Mouse (Mus musculus): ENCODE results near the gene Zfp768. TPM values are rescaled to one million over a fixed set of nuclear protein-coding genes. Genes with fewer than 3 reads are reported as not detected.

Gene Zfp768
- polyA plus RNA-seq, 1 experiment, result 17.3 TPM

DNA sequence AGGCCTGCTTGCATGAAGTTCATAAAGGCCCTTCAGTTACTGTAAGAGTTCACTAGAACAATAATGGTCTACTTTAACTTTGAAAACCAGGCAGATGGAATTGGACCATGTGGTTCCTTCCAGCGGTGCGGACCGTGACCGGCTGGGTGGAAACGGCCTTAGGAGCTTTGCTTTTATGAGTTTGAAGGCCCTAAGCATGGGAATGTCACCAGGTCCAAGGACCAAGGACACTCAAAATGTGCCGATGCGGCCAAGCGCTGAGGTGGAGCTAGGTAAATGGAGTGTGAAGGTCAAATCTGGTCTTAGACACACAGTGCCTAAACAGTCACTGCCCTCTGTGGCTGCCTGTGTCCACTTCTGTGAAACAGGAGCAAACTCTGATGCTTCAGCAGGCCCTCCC is 4.0 kb downstream of the Zfp768 start:
- TF ChIP-seq POLR2AphosphoS2 (IDR thresholded peaks at IDR 0.05; ENCODE audit: insufficient read length, low read depth) (peak; percentile 51), E2F4 (IDR thresholded peaks at IDR 0.05; ENCODE audit: insufficient read depth) (no peak), TCF3 (IDR thresholded peaks at IDR 0.05; ENCODE audit: insufficient read length, low read depth) (no peak), TCF12 (IDR thresholded peaks at IDR 0.05; ENCODE audit: insufficient read depth, poor library complexity, severe bottlenecking) (no peak), USF1 (IDR thresholded peaks at IDR 0.05; ENCODE audit: low read depth) (no peak)
- Histone ChIP-seq H3K27me3 (ENCODE audit: control insufficient read depth, insufficient read depth, insufficient read length) (peaks cover 2% of the 10 kb centered on the region), H3K4me2 (ENCODE audit: low read depth) (no peak overlapping the region), H3ac (ENCODE audit: control insufficient read depth, insufficient read length) (no peak overlapping the region), H3K36me3 (ENCODE audit: control insufficient read depth, insufficient read depth) (no peaks in the 10 kb centered on the region), H3K4me3 (no peak overlapping the region), H3K79me2 (ENCODE audit: control insufficient read depth, insufficient read depth) (peaks cover 6% of the 10 kb centered on the region)

DNA sequence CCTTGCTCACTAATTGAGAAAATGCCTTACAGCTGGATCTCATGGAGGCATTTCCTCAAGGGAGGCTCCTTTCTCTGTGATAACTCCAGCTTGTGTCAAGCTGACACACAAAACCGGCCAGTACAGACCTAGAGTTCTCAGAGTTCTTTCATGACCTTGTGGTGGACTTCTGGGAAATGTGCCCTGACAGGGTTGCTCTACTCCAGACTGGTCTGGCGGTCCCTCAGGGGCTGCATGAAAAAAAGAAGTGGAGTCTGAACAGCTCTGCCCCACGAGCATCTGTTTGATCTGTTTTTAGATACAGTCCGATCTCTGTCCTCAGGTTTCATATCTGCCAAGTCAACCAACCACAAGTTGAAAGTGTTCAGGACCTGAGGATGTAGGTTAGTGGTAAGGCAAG is 7.8 kb downstream of the Zfp768 start:
- no peaks in the 10 kb centered on the region for H3K36me3 ChIP-seq (ENCODE audit: control insufficient read depth, insufficient read depth)
- H3K4me3 ChIP-seq, result no peak overlapping the region
- H3K27me3 ChIP-seq (ENCODE audit: control insufficient read depth, insufficient read depth, insufficient read length), result peaks cover 33% of the 10 kb centered on the region
- TF ChIP-seq E2F4 (IDR thresholded peaks at IDR 0.05; ENCODE audit: insufficient read depth) (no peak), CEBPB (IDR thresholded peaks at IDR 0.05; ENCODE audit: insufficient read depth, poor library complexity, severe bottlenecking) (no peak), MAX (IDR thresholded peaks at IDR 0.05; ENCODE audit: low read depth) (no peak)
- H3K4me2 ChIP-seq (ENCODE audit: low read depth), result no peak overlapping the region
- no peak overlapping the region for H3ac ChIP-seq (ENCODE audit: control insufficient read depth, insufficient read length)
- H3K79me2 ChIP-seq (ENCODE audit: control insufficient read depth, insufficient read depth), result no peaks in the 10 kb centered on the region

DNA sequence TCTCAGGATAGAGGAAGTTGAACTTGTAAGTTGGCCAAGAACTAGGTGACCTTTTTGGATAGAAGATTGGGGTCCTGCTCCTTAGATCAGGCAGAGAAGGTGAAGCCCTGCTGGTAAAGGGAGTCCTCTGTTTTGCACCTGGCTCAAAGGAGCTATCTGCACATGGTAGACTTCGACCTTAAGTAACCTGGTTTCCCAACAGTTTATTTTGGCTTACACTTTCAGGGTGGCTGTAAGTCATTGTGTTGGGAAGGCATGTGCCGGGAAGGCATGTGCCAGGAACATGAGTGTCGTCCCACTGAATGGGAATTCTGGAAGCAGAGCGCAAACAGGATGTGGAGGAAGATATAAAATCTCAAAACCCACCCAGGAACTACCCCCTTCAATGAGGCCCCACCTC is 9.8 kb downstream of the Zfp768 start:
- TF ChIP-seq USF1 (IDR thresholded peaks at IDR 0.05; ENCODE audit: low read depth) (no peak), REST (IDR thresholded peaks at IDR 0.05; ENCODE audit: insufficient read depth, insufficient read length) (no peak), TCF12 (IDR thresholded peaks at IDR 0.05; ENCODE audit: insufficient read depth, poor library complexity, severe bottlenecking) (no peak), MYOG (IDR thresholded peaks at IDR 0.05; ENCODE audit: control insufficient read depth in 1 of 3, insufficient read depth in 1 of 3, insufficient read length in 2 of 3, low read depth in 2 of 3) (no peak), POLR2A (IDR thresholded peaks at IDR 0.05; ENCODE audit: insufficient read length, low read depth) (no peak), POLR2AphosphoS2 (IDR thresholded peaks at IDR 0.05; ENCODE audit: insufficient read length, low read depth) (no peak), SRF (IDR thresholded peaks at IDR 0.05; ENCODE audit: control insufficient read depth, insufficient read length, low read depth) (no peak)
- Histone ChIP-seq H3K4me3 (no peak overlapping the region), H3K27me3 (ENCODE audit: control insufficient read depth, insufficient read depth, insufficient read length) (peaks cover 34% of the 10 kb centered on the region), H3K79me2 (ENCODE audit: control insufficient read depth, insufficient read depth) (no peaks in the 10 kb centered on the region), H3K36me3 (ENCODE audit: control insufficient read depth, insufficient read depth) (no peaks in the 10 kb centered on the region), H3K4me2 (ENCODE audit: low read depth) (no peak overlapping the region), H3ac (ENCODE audit: control insufficient read depth, insufficient read length) (no peak overlapping the region)

DNA sequence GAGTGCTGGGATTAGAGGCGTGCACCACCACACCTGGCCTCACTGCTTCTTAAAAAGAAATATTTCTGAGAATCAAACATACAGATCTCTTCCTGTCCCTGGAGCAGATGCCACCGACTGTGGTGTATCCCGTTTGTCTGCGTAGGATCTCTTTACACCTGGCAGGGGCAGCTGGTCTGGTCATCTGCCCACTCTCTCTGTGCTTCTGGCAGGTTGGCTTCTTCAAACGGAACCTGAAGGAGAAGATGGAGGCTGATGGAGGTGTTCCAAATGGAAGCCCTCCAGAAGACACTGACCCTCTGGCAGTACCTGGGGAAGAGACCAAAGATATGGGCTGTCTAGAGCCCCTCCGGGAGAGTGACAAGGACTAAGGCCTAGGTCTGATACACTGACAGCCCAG is 12.1 kb downstream of the Zfp768 start:
- Histone ChIP-seq H3ac (ENCODE audit: control insufficient read depth, insufficient read length) (no peak overlapping the region), H3K27me3 (ENCODE audit: control insufficient read depth, insufficient read depth, insufficient read length) (peaks cover 56% of the 10 kb centered on the region), H3K79me2 (ENCODE audit: control insufficient read depth, insufficient read depth) (no peaks in the 10 kb centered on the region), H3K36me3 (ENCODE audit: control insufficient read depth, insufficient read depth) (no peaks in the 10 kb centered on the region), H3K4me2 (ENCODE audit: low read depth) (no peak overlapping the region), H3K4me3 (no peak overlapping the region)
- TF ChIP-seq MYOD1 (IDR thresholded peaks at IDR 0.05; ENCODE audit: control insufficient read depth in 1 of 3, insufficient read length in 2 of 3, low read depth in 2 of 3) (no peak), MAX (IDR thresholded peaks at IDR 0.05; ENCODE audit: low read depth) (no peak), TCF12 (IDR thresholded peaks at IDR 0.05; ENCODE audit: insufficient read depth, poor library complexity, severe bottlenecking) (no peak), POLR2A (IDR thresholded peaks at IDR 0.05; ENCODE audit: insufficient read length, low read depth) (no peak), MYOG (IDR thresholded peaks at IDR 0.05; ENCODE audit: control insufficient read depth in 1 of 3, insufficient read depth in 1 of 3, insufficient read length in 2 of 3, low read depth in 2 of 3) (no peak), USF1 (IDR thresholded peaks at IDR 0.05; ENCODE audit: low read depth) (no peak), POLR2AphosphoS2 (IDR thresholded peaks at IDR 0.05; ENCODE audit: insufficient read length, low read depth) (no peak), REST (IDR thresholded peaks at IDR 0.05; ENCODE audit: insufficient read depth, insufficient read length) (no peak), TCF3 (IDR thresholded peaks at IDR 0.05; ENCODE audit: insufficient read length, low read depth) (no peak), SRF (IDR thresholded peaks at IDR 0.05; ENCODE audit: control insufficient read depth, insufficient read length, low read depth) (no peak), CEBPB (IDR thresholded peaks at IDR 0.05; ENCODE audit: insufficient read depth, poor library complexity, severe bottlenecking) (no peak), E2F4 (IDR thresholded peaks at IDR 0.05; ENCODE audit: insufficient read depth) (no peak)

DNA sequence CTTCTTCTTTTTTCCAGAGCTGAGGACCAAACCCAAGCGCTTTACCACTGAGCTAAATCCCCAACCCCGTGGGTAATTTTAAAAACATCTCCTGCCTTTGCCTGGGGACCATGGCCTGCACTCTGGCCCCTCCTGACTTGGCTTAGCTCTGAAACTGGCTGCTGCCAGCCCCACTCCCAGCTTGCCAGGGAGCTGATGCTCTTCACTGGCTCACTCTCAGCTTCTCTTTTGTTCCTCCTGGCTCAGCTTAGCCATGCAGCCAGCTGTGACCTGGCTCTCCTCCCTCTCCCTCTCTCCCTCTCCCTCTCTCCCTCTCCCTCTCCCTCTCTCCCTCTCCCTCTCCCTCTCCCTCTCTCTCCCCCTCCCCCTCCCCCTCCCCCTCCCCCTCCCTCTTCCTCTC is 18.7 kb downstream of the Zfp768 start:
- no peak overlapping the region for H3K4me2 ChIP-seq (ENCODE audit: low read depth)
- peaks cover 77% of the 10 kb centered on the region for H3K27me3 ChIP-seq (ENCODE audit: control insufficient read depth, insufficient read depth, insufficient read length)
- H3K4me3 ChIP-seq, result no peak overlapping the region
- H3K79me2 ChIP-seq (ENCODE audit: control insufficient read depth, insufficient read depth), result no peaks in the 10 kb centered on the region
- H3K36me3 ChIP-seq (ENCODE audit: control insufficient read depth, insufficient read depth), result no peaks in the 10 kb centered on the region
- no peak overlapping the region for H3ac ChIP-seq (ENCODE audit: control insufficient read depth, insufficient read length)
- TF ChIP-seq TCF12 (IDR thresholded peaks at IDR 0.05; ENCODE audit: insufficient read depth, poor library complexity, severe bottlenecking) (no peak), E2F4 (IDR thresholded peaks at IDR 0.05; ENCODE audit: insufficient read depth) (no peak), REST (IDR thresholded peaks at IDR 0.05; ENCODE audit: insufficient read depth, insufficient read length) (no peak), USF1 (IDR thresholded peaks at IDR 0.05; ENCODE audit: low read depth) (no peak), MYOD1 (IDR thresholded peaks at IDR 0.05; ENCODE audit: control insufficient read depth in 1 of 3, insufficient read length in 2 of 3, low read depth in 2 of 3) (no peak), POLR2A (IDR thresholded peaks at IDR 0.05; ENCODE audit: insufficient read length, low read depth) (no peak), SRF (IDR thresholded peaks at IDR 0.05; ENCODE audit: control insufficient read depth, insufficient read length, low read depth) (no peak), CEBPB (IDR thresholded peaks at IDR 0.05; ENCODE audit: insufficient read depth, poor library complexity, severe bottlenecking) (no peak), TCF3 (IDR thresholded peaks at IDR 0.05; ENCODE audit: insufficient read length, low read depth) (no peak), MAX (IDR thresholded peaks at IDR 0.05; ENCODE audit: low read depth) (no peak)

Measured in myocyte (in vitro differentiated cells).